Mouse (Mus musculus) ES-Bruce4 (cell line): ENCODE data around the gene Sgca. TPM values are rescaled to one million over a fixed set of nuclear protein-coding genes. Genes with fewer than 3 reads are reported as not detected.
"Not testable (repeated sequence)": the region's sequence is repeated elsewhere in the genome, so short reads cannot be mapped to it uniquely, and the experiment has no call there.

Experiments
- H3K27ac ChIP-seq: 2 replicates; pipeline ENCODE4 v1.5.1; 2012; ENCODE audit warnings: low read length, inconsistent platforms; ENCODE audit not compliant: insufficient read depth
- H3K27me3 ChIP-seq: 2 replicates; pipeline ENCODE4 v1.6.1; 2012; ENCODE audit warnings: mild to moderate bottlenecking, low read length, inconsistent platforms; ENCODE audit not compliant: control insufficient read depth, poor library complexity, insufficient read depth, severe bottlenecking
- H3K36me3 ChIP-seq: 2 replicates; pipeline ENCODE4 v1.6.1; 2012; ENCODE audit warnings: inconsistent platforms, mild to moderate bottlenecking, low read length, moderate library complexity; ENCODE audit not compliant: control insufficient read depth, poor library complexity, insufficient read depth, severe bottlenecking
- H3K4me1 ChIP-seq: one replicate; pipeline ENCODE4 v1.8.1; 2011; ENCODE audit warnings: low read length; ENCODE audit not compliant: control insufficient read depth, insufficient read depth
- H3K4me3 ChIP-seq: 2 replicates; pipeline ENCODE4 v1.5.1; 2011; ENCODE audit warnings: low read depth, mild to moderate bottlenecking, low read length
- H3K9ac ChIP-seq: 2 replicates; pipeline ENCODE4 v1.6.1; 2012; ENCODE audit warnings: low read depth, mild to moderate bottlenecking, inconsistent platforms; ENCODE audit not compliant: poor library complexity, severe bottlenecking
- H3K9me3 ChIP-seq: replicated peaks from 2 replicates; pipeline ENCODE4 v1.6.1; 2012; ENCODE audit warnings: mild to moderate bottlenecking, low read length, inconsistent platforms; ENCODE audit not compliant: control insufficient read depth, poor library complexity, insufficient read depth, severe bottlenecking
- CTCF ChIP-seq: IDR thresholded peaks from one replicate; pipeline ENCODE4 v1.8.1; 2011; ENCODE audit warnings: low read depth, low read length
- EP300 ChIP-seq: IDR thresholded peaks from 2 replicates; pipeline ENCODE4 v1.6.1; 2011; ENCODE audit warnings: low read depth, low read length; ENCODE audit not compliant: insufficient read depth
- POLR2A ChIP-seq: IDR thresholded peaks from one replicate; pipeline ENCODE4 v1.8.1; 2011; ENCODE audit warnings: low read length; ENCODE audit not compliant: insufficient read depth
- polyA plus RNA-seq: library from polyadenylated mRNA; stranded (reverse); fragments of >200 nt; gene quantifications from 2 replicates; pipeline ENCODE4 v1.2.4, GENCODE M21; 2011; ENCODE audit warnings: low read depth; ENCODE audit not compliant: missing spikeins, insufficient read depth, insufficient read length

Gene Sgca
- polyA plus RNA-seq, 1 experiment: not detected

- Histone ChIP-seq H3K4me3 (no peak overlapping the region), H3K9ac (no peak overlapping the region), H3K4me1 (no peaks in the 10 kb centered on the region)
Observed at GRCm38 (mm10) chr11:95012487-95012886, 36.4 kb upstream of the Sgca start.

GRCm38 (mm10) chr11:95012075-95012474 lies 35.9 kb upstream of the Sgca start:
- no peak overlapping the region for H3K9ac ChIP-seq
- H3K27ac ChIP-seq: no peak overlapping the region

More at GRCm38 (mm10) chr11:95012487-95012886, 36.4 kb upstream of the Sgca start:
- Histone ChIP-seq H3K9me3 (no peaks in the 10 kb centered on the region), H3K36me3 (no peaks in the 10 kb centered on the region), H3K27ac (no peak overlapping the region), H3K27me3 (peaks cover 5% of the 10 kb centered on the region)
- TF ChIP-seq POLR2A (no peak), CTCF (no peak), EP300 (no peak)

GRCm38 (mm10) chr11:95011416-95011815 lies 35.3 kb upstream of the Sgca start:
- no peak overlapping the region for H3K4me3 ChIP-seq
- no peaks in the 10 kb centered on the region for H3K9me3 ChIP-seq
- H3K4me1 ChIP-seq: no peaks in the 10 kb centered on the region
- no peak overlapping the region for H3K9ac ChIP-seq
- peaks cover 5% of the 10 kb centered on the region for H3K27me3 ChIP-seq
- no peak for TF ChIP-seq CTCF
- TF ChIP-seq EP300: no peak
- TF ChIP-seq POLR2A: no peak
- H3K36me3 ChIP-seq: no peaks in the 10 kb centered on the region
- H3K27ac ChIP-seq: no peak overlapping the region

More at GRCm38 (mm10) chr11:95012075-95012474, 35.9 kb upstream of the Sgca start:
- no peaks in the 10 kb centered on the region for H3K9me3 ChIP-seq
- TF ChIP-seq POLR2A (no peak), CTCF (no peak), EP300 (no peak)
- H3K4me1 ChIP-seq: no peaks in the 10 kb centered on the region
- H3K27me3 ChIP-seq: peaks cover 5% of the 10 kb centered on the region
- no peaks in the 10 kb centered on the region for H3K36me3 ChIP-seq
- H3K4me3 ChIP-seq: no peak overlapping the region

- not testable (repeated sequence) for H3K9ac ChIP-seq, H3K27me3 ChIP-seq, H3K4me1 ChIP-seq, H3K4me3 ChIP-seq, H3K27ac ChIP-seq, H3K36me3 ChIP-seq, H3K9me3 ChIP-seq
Observed at GRCm38 (mm10) chr11:95010841-95011403, 34.8 kb upstream of the Sgca start.

GRCm38 (mm10) chr11:95010141-95010739 lies 34.1 kb upstream of the Sgca start:
- peak overlapping the region; percentile 70 for H3K9ac ChIP-seq
- peaks cover 5% of the 10 kb centered on the region for H3K27me3 ChIP-seq
- TF ChIP-seq POLR2A (no peak), EP300 (no peak), CTCF (no peak)
- H3K9me3 ChIP-seq: no peaks in the 10 kb centered on the region
- peak overlapping the region; percentile 73 for H3K4me3 ChIP-seq
- H3K36me3 ChIP-seq: no peaks in the 10 kb centered on the region
- H3K4me1 ChIP-seq: no peaks in the 10 kb centered on the region
- H3K27ac ChIP-seq: no peak overlapping the region

- TF ChIP-seq EP300 (no peak), POLR2A (no peak), CTCF (no peak)
- Histone ChIP-seq H3K4me1 (no peaks in the 10 kb centered on the region), H3K27me3 (peaks cover 5% of the 10 kb centered on the region), H3K9me3 (no peaks in the 10 kb centered on the region), H3K36me3 (no peaks in the 10 kb centered on the region), H3K9ac (peak within 1 kb of the TSS; percentile 70), H3K27ac (no peak within 1 kb of the TSS), H3K4me3 (peak within 1 kb of the TSS; percentile 73)
Observed at GRCm38 (mm10) chr11:95009629-95010014, 33.5 kb upstream of the Sgca start, which contains the start of gene Samd14. Gene Samd14 (plus strand): TSS chr11:95009879.
